Mouse (Mus musculus) ovary, postnatal 14 days (tissue): Measurements from ENCODE around the gene Sbk1.

Experiments used
- DNase-seq: peaks from one replicate; pipeline ENCODE4 v3.0.0; 2022; ENCODE audit warnings: low spot score

Sbk1 gene

GRCm38 (mm10) chr7:126271712-126272683 is at the start of gene Sbk1:
Gene Sbk1, plus strand, starts transcription at chr7:126272619.
- DNase-seq: peak; percentile 90

- DNase-seq: no peak
Observed at GRCm38 (mm10) chr7:126222753-126223152, 49.7 kb upstream of the Sbk1 start.

GRCm38 (mm10) chr7:126226136-126226535 is 46.3 kb upstream of the Sbk1 start:
- DNase-seq: no peak

GRCm38 (mm10) chr7:126230357-126231148 is 41.9 kb upstream of the Sbk1 start:
- DNase-seq: no peak

- no peak for DNase-seq
Observed at GRCm38 (mm10) chr7:126232345-126233071, 39.9 kb upstream of the Sbk1 start.

GRCm38 (mm10) chr7:126234611-126235010 is 37.8 kb upstream of the Sbk1 start:
- no peak for DNase-seq

GRCm38 (mm10) chr7:126236083-126236793 is 36.2 kb upstream of the Sbk1 start:
- no peak for DNase-seq

- DNase-seq: no peak
Observed at GRCm38 (mm10) chr7:126236794-126237192, 35.6 kb upstream of the Sbk1 start.

- no peak for DNase-seq
Observed at GRCm38 (mm10) chr7:126240814-126241360, 31.5 kb upstream of the Sbk1 start.

GRCm38 (mm10) chr7:126244168-126244750 is 28.2 kb upstream of the Sbk1 start:
- DNase-seq: no peak

GRCm38 (mm10) chr7:126248088-126248487 is 24.3 kb upstream of the Sbk1 start:
- DNase-seq: no peak

GRCm38 (mm10) chr7:126248641-126249141 is 23.7 kb upstream of the Sbk1 start:
- DNase-seq: no peak

- no peak for DNase-seq
Observed at GRCm38 (mm10) chr7:126249146-126249545, 23.3 kb upstream of the Sbk1 start.

- DNase-seq: no peak
Observed at GRCm38 (mm10) chr7:126249986-126250385, 22.4 kb upstream of the Sbk1 start.

- DNase-seq: no peak
Observed at GRCm38 (mm10) chr7:126250481-126250880, 21.9 kb upstream of the Sbk1 start.

- no peak for DNase-seq
Observed at GRCm38 (mm10) chr7:126251698-126252097, 20.7 kb upstream of the Sbk1 start.

GRCm38 (mm10) chr7:126252230-126252629 is 20.2 kb upstream of the Sbk1 start:
- no peak for DNase-seq

GRCm38 (mm10) chr7:126260280-126261210 is 11.9 kb upstream of the Sbk1 start:
- DNase-seq: peak; percentile 67

- no peak for DNase-seq
Observed at GRCm38 (mm10) chr7:126261823-126262222, 10.6 kb upstream of the Sbk1 start.
